Mouse (Mus musculus) spleen, postnatal 10 days (tissue): ENCODE data around the gene Gm11214.

ENCODE experiments used
- DNase-seq, 2 experiments: peaks; one replicate each; pipeline ENCODE4 v3.0.0; 2021 to 2022; ENCODE audit warnings: low spot score in 2 of 2

Gene Gm11214

GRCm38 (mm10) chr4:63661426-63661825 lies 1.8 kb downstream of the Gm11214 start:
- no peak for DNase-seq

- DNase-seq, result no peak
Observed at GRCm38 (mm10) chr4:63659775-63660174, 3.4 kb downstream of the Gm11214 start.

GRCm38 (mm10) chr4:63659086-63659485 lies 4.1 kb downstream of the Gm11214 start:
- DNase-seq, result no peak

GRCm38 (mm10) chr4:63654381-63654780 lies 8.8 kb downstream of the Gm11214 start:
- no peak for DNase-seq

- no peak for DNase-seq
Observed at GRCm38 (mm10) chr4:63643956-63644726, 19.0 kb downstream of the Gm11214 start.

GRCm38 (mm10) chr4:63639842-63640241 lies 23.3 kb downstream of the Gm11214 start:
- no peak for DNase-seq

DNA sequence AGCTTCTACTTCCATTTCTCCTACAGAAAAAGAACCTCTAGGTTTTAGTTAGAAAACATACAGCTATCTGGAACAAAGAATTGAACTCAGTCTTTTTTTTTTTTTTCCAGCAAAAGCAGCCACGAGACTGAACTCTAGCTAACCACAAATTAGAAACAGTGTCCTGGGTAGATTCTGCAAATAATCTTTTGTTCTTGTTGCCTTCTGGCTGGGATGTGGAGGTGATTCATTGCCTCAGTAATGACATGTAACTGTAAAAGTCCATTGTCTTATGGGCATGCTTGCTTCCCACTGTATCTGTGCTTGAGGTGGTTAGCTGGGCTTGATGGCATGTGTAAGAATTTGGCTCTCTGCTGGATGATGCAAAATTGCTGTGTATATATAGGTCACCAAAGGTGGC lies 24.6 kb downstream of the Gm11214 start:
- DNase-seq, result no peak

- no peak for DNase-seq
Observed at GRCm38 (mm10) chr4:63633181-63633580, 30.0 kb downstream of the Gm11214 start.

- no peak for DNase-seq
Observed at GRCm38 (mm10) chr4:63627111-63627510, 36.1 kb downstream of the Gm11214 start.

DNA sequence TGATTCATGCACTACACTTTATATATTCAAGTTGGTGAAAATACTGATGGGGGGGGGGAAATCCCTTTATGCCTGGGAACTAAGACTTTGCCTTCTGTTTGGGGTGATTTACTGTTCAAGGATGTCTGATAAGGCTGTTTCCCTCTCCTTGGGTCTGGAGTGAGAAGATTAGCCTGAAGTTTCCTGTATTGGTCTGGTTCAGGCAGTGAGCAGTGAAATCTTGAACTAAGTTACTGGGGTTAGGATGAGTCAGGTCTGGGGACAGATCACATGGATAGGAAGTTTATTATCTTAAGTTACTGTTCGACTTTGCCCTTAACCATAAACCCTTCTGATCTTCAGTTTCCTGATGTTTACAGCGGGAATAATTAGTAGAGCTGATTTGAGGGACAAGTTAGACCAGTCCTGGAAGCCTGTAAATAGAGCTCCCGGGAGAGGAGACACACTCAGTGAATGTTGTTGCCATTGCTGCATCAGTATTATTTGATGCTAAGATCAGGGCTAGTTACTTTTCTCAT lies 37.6 kb downstream of the Gm11214 start:
- DNase-seq, result no peak

GRCm38 (mm10) chr4:63622378-63622835 lies 40.8 kb downstream of the Gm11214 start, which contains the start of gene Tex48:
Gene Tex48 (minus strand): TSS chr4:63622428.
- peak in 1 of 2 experiments; percentile 63 for DNase-seq

DNA sequence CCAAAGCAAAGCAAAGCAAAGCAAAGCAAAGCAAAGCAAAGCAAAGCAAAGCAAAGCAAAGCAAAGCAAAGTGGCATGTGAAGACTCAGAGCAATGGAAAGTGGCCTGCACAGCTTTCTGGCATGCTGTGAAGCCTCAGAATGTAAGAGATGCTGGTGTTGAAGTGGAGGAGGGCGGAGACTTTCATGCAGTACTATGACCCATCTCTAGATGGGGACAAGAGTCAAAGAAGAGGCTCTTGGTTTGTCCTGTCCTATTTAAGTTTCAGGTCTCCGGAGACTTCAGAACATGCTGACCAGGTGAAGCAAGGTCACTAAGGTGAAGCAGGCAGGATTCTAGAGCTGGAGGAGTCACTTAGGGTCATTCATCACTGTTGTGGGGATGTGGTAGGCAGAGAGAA lies 41.3 kb downstream of the Gm11214 start:
- DNase-seq, result no peak
